Mouse (Mus musculus) intestine, embryonic 16.5 days (tissue): ENCODE data around the gene Galns. TPM values are rescaled to one million over a fixed set of nuclear protein-coding genes. Genes with fewer than 3 reads are reported as not detected.

Source experiments
- ATAC-seq: fragments of 200-750 bp; cut with Nextera tagmentation; 2 replicates; pipeline ENCODE4 v1.8.0; 2017; ENCODE audit warnings: moderate TSS enrichment, moderate library complexity
- H3K27ac ChIP-seq: fragments of 300-500 bp; sonication (generic); 2 replicates; pipeline ENCODE4 v1.5.1; 2014; ENCODE audit warnings: mild to moderate bottlenecking, low read length
- H3K27me3 ChIP-seq: fragments of 300-500 bp; sonication (generic); replicated peaks from 2 replicates; pipeline ENCODE4 v1.6.1; 2014; ENCODE audit warnings: low read length, control low read depth, mixed read lengths; ENCODE audit not compliant: control insufficient read depth, insufficient read depth
- H3K36me3 ChIP-seq: fragments of 300-500 bp; sonication (generic); 2 replicates; pipeline ENCODE4 v1.6.1; 2014; ENCODE audit warnings: low read length, control low read depth; ENCODE audit not compliant: control insufficient read depth, insufficient read depth
- H3K4me1 ChIP-seq: fragments of 300-500 bp; sonication (generic); 2 replicates; pipeline ENCODE4 v1.6.1; 2014; ENCODE audit warnings: low read length, control low read depth, mixed read lengths; ENCODE audit not compliant: control insufficient read depth, insufficient read depth
- H3K4me2 ChIP-seq: fragments of 300-500 bp; sonication (generic); 2 replicates; pipeline ENCODE4 v1.6.1; 2014; ENCODE audit warnings: low read depth, low read length, control low read depth
- H3K4me3 ChIP-seq: fragments of 300-500 bp; sonication (generic); 2 replicates; pipeline ENCODE4 v1.5.1; 2014; ENCODE audit warnings: mild to moderate bottlenecking, low read length
- H3K9ac ChIP-seq: fragments of 300-500 bp; sonication (generic); 2 replicates; pipeline ENCODE4 v1.6.1; 2014; ENCODE audit warnings: low read depth, low read length
- H3K9me3 ChIP-seq: fragments of 300-500 bp; sonication (generic); 2 replicates; pipeline ENCODE4 v1.6.1; 2016; ENCODE audit warnings: low read length, control low read depth; ENCODE audit not compliant: control insufficient read depth
- WGBS: fragments of 180-500 bp; shearing (Covaris S2); extraction: QIAGEN DNeasy Blood & Tissue Kit; methylation state at CpG from one replicate; pipeline ENCODE4 v1.1.7; 2014; 5-methylcytosine and 5-hydroxymethylcytosine counted together
- polyA plus RNA-seq: library from polyadenylated mRNA; unstranded; fragments of >200 nt; fragmentation: Nextera tagmentation; extraction: Ambion mirVana; gene quantifications from 2 replicates; pipeline ENCODE4 v1.2.1, GENCODE M21; 2015

Galns gene
- 22.4 and 27.4 TPM in 2 replicates for polyA plus RNA-seq

GRCm38 (mm10) chr8:122611295-122612133 is at the start of gene Galns, which contains the start of gene Trappc2l:
Galns (minus strand) TSS chr8:122611463.
Trappc2l (plus strand) TSS chr8:122611640.
- H3K4me1 ChIP-seq, result peaks cover 21% of the 10 kb centered on the region
- under 1% methylated on average over 57 of the region's 57 CpGs for WGBS
- ATAC-seq, result peak; percentile 96
- peak within 1 kb of the TSS; percentile 82 for H3K4me2 ChIP-seq
- H3K9ac ChIP-seq, result peak within 1 kb of the TSS; percentile 85
- H3K27ac ChIP-seq, result peak within 1 kb of the TSS; percentile 85
- H3K27me3 ChIP-seq, result no peaks in the 10 kb centered on the region
- peaks cover 4% of the 10 kb centered on the region; the same call in 1 of the 2 replicates for H3K36me3 ChIP-seq
- no peaks in the 10 kb centered on the region for H3K9me3 ChIP-seq
- peak within 1 kb of the TSS; percentile 73 for H3K4me3 ChIP-seq

- 80% methylated on average over 2 of the region's 2 CpGs for WGBS
- Histone ChIP-seq H3K4me2 (no peak overlapping the region), H3K27me3 (no peaks in the 10 kb centered on the region), H3K4me3 (no peak overlapping the region), H3K9me3 (no peaks in the 10 kb centered on the region), H3K36me3 (no peaks in the 10 kb centered on the region), H3K27ac (no peak overlapping the region), H3K9ac (no peak overlapping the region), H3K4me1 (peaks cover 19% of the 10 kb centered on the region)
- no peak for ATAC-seq
Measured at GRCm38 (mm10) chr8:122660022-122660421, 48.8 kb upstream of the Galns start.

- 68% methylated on average over 9 of the region's 9 CpGs for WGBS
- peaks cover 19% of the 10 kb centered on the region for H3K4me1 ChIP-seq
- H3K36me3 ChIP-seq, result no peaks in the 10 kb centered on the region
- no peaks in the 10 kb centered on the region for H3K27me3 ChIP-seq
- no peak overlapping the region for H3K27ac ChIP-seq
- no peak overlapping the region for H3K4me3 ChIP-seq
- H3K9me3 ChIP-seq, result no peaks in the 10 kb centered on the region
- ATAC-seq, result no peak
- H3K9ac ChIP-seq, result no peak overlapping the region
- H3K4me2 ChIP-seq, result no peak overlapping the region
Measured at GRCm38 (mm10) chr8:122658807-122659160, 47.5 kb upstream of the Galns start.

GRCm38 (mm10) chr8:122658149-122658806 is 47.0 kb upstream of the Galns start:
- no peaks in the 10 kb centered on the region for H3K27me3 ChIP-seq
- WGBS, result 64% methylated on average over 10 of the region's 10 CpGs
- H3K4me3 ChIP-seq, result no peak overlapping the region
- no peaks in the 10 kb centered on the region for H3K36me3 ChIP-seq
- no peak overlapping the region for H3K27ac ChIP-seq
- no peak overlapping the region for H3K9ac ChIP-seq
- H3K4me1 ChIP-seq, result peaks cover 24% of the 10 kb centered on the region
- no peak for ATAC-seq
- no peak overlapping the region for H3K4me2 ChIP-seq
- no peaks in the 10 kb centered on the region for H3K9me3 ChIP-seq

- 67% methylated on average over 13 of the region's 13 CpGs for WGBS
- H3K27ac ChIP-seq, result no peak overlapping the region
- no peaks in the 10 kb centered on the region for H3K27me3 ChIP-seq
- no peaks in the 10 kb centered on the region for H3K36me3 ChIP-seq
- H3K9me3 ChIP-seq, result no peaks in the 10 kb centered on the region
- H3K9ac ChIP-seq, result no peak overlapping the region
- no peak overlapping the region for H3K4me2 ChIP-seq
- no peak overlapping the region for H3K4me3 ChIP-seq
- peaks cover 29% of the 10 kb centered on the region for H3K4me1 ChIP-seq
- no peak for ATAC-seq
Measured at GRCm38 (mm10) chr8:122656056-122656999, 45.1 kb upstream of the Galns start.

GRCm38 (mm10) chr8:122654768-122655167 is 43.5 kb upstream of the Galns start:
- Histone ChIP-seq H3K4me2 (no peak overlapping the region), H3K4me3 (no peak overlapping the region), H3K36me3 (no peaks in the 10 kb centered on the region), H3K4me1 (peaks cover 22% of the 10 kb centered on the region), H3K27me3 (no peaks in the 10 kb centered on the region), H3K9ac (0 out of 2 replicates have a peak overlapping the region, but pooled peaks have one; percentile 13), H3K9me3 (no peaks in the 10 kb centered on the region), H3K27ac (no peak overlapping the region)
- ATAC-seq, result peak; percentile 67
- WGBS, result 44% methylated on average over 7 of the region's 7 CpGs

GRCm38 (mm10) chr8:122652643-122653042 is 41.4 kb upstream of the Galns start:
- Histone ChIP-seq H3K9ac (0 out of 2 replicates have a peak overlapping the region, but pooled peaks have one; percentile 4), H3K4me3 (no peak overlapping the region), H3K36me3 (0 out of 2 replicates have a peak, but pooled peaks cover 3% of the 10 kb centered on the region), H3K27ac (no peak overlapping the region), H3K4me1 (peaks cover 22% of the 10 kb centered on the region), H3K4me2 (no peak overlapping the region), H3K9me3 (no peaks in the 10 kb centered on the region), H3K27me3 (no peaks in the 10 kb centered on the region)
- WGBS, result 50% methylated on average over 6 of the region's 6 CpGs
- ATAC-seq, result peak; percentile 37; the same call in 1 of the 2 replicates

- Histone ChIP-seq H3K4me1 (peaks cover 22% of the 10 kb centered on the region), H3K4me3 (no peak overlapping the region), H3K27me3 (no peaks in the 10 kb centered on the region), H3K9me3 (no peaks in the 10 kb centered on the region), H3K27ac (no peak overlapping the region), H3K9ac (no peak overlapping the region), H3K36me3 (0 out of 2 replicates have a peak, but pooled peaks cover 4% of the 10 kb centered on the region), H3K4me2 (no peak overlapping the region)
- 80% methylated on average over 16 of the region's 16 CpGs for WGBS
- ATAC-seq, result no peak
Measured at GRCm38 (mm10) chr8:122651326-122651921, 40.2 kb upstream of the Galns start.
